Mouse (Mus musculus): ENCODE results near the gene Foxl1.

Foxl1 gene

GRCm38 (mm10) chr8:121127756-121128375, at the start of gene Foxl1:
Gene Foxl1 (plus strand): TSS chr8:121127940.
- no peak for DNase-seq (ENCODE audit: low spot score in 2 of 2)

- no peak for DNase-seq (ENCODE audit: low spot score in 2 of 2)
Observed at GRCm38 (mm10) chr8:121078721-121079120, 49.0 kb upstream of the Foxl1 start.

- no peak for DNase-seq (ENCODE audit: low spot score in 2 of 2)
Observed at GRCm38 (mm10) chr8:121079201-121079600, 48.5 kb upstream of the Foxl1 start.

GRCm38 (mm10) chr8:121079944-121080343, 47.8 kb upstream of the Foxl1 start:
- no peak for DNase-seq (ENCODE audit: low spot score in 2 of 2)

GRCm38 (mm10) chr8:121080361-121081090, 47.2 kb upstream of the Foxl1 start:
- no peak for DNase-seq (ENCODE audit: low spot score in 2 of 2)

- no peak for DNase-seq (ENCODE audit: low spot score in 2 of 2)
Observed at GRCm38 (mm10) chr8:121081398-121081797, 46.3 kb upstream of the Foxl1 start.

- no peak for DNase-seq (ENCODE audit: low spot score in 2 of 2)
Observed at GRCm38 (mm10) chr8:121082218-121083092, 45.3 kb upstream of the Foxl1 start.

- no peak for DNase-seq (ENCODE audit: low spot score in 2 of 2)
Observed at GRCm38 (mm10) chr8:121083093-121083935, 44.4 kb upstream of the Foxl1 start.

- no peak for DNase-seq (ENCODE audit: low spot score in 2 of 2)
Observed at GRCm38 (mm10) chr8:121083936-121084209, 43.9 kb upstream of the Foxl1 start.

- no peak for DNase-seq (ENCODE audit: low spot score in 2 of 2)
Observed at GRCm38 (mm10) chr8:121084210-121084951, 43.4 kb upstream of the Foxl1 start, which contains the start of gene Foxf1. Gene Foxf1 (plus strand): TSS chr8:121084386.

GRCm38 (mm10) chr8:121085011-121085410, 42.7 kb upstream of the Foxl1 start:
- no peak for DNase-seq (ENCODE audit: low spot score in 2 of 2)

GRCm38 (mm10) chr8:121085561-121085960, 42.2 kb upstream of the Foxl1 start:
- no peak for DNase-seq (ENCODE audit: low spot score in 2 of 2)

GRCm38 (mm10) chr8:121086004-121086900, 41.5 kb upstream of the Foxl1 start:
- no peak for DNase-seq (ENCODE audit: low spot score in 2 of 2)

- DNase-seq (ENCODE audit: low spot score in 2 of 2): no peak
Observed at GRCm38 (mm10) chr8:121088281-121088680, 39.5 kb upstream of the Foxl1 start.

- no peak for DNase-seq (ENCODE audit: low spot score in 2 of 2)
Observed at GRCm38 (mm10) chr8:121088871-121089630, 38.7 kb upstream of the Foxl1 start.

- no peak for DNase-seq (ENCODE audit: low spot score in 2 of 2)
Observed at GRCm38 (mm10) chr8:121089631-121090380, 37.9 kb upstream of the Foxl1 start.

GRCm38 (mm10) chr8:121090716-121091115, 37.0 kb upstream of the Foxl1 start:
- DNase-seq (ENCODE audit: low spot score in 2 of 2): no peak

- DNase-seq (ENCODE audit: low spot score in 2 of 2): no peak
Observed at GRCm38 (mm10) chr8:121092141-121092540, 35.6 kb upstream of the Foxl1 start.

All from frontal cortex, postnatal 25 days (tissue).